ENCODE assay signal across 25 mouse cellular contexts in genomic region chr6:148554463-148554862, GRCm38 (mm10).
A peak's percentile ranks its signal among the peaks of the same experiment; 100 is the strongest.
DNase-seq lines count a peak whose midpoint lies in the region; ATAC-seq and TF ChIP-seq lines count a peak whose summit lies in the region.
"Had no signal": no experiment of that assay in that cellular context is flagged by ENCODE, and none has a peak within 500 bp of the region (broad histone marks: within the 10 kb centered on the region; RNA-seq: fewer than 3 reads in every experiment).

No protein-coding gene starts in this region.

- ATAC-seq in kidney, embryonic 16.5 days (ENCODE audit: low FRiP score, low TSS enrichment) = no peak
- peak; percentile 72 for ATAC-seq in liver, embryonic 14.5 days (ENCODE audit: insufficient read depth)
- no peak for ATAC-seq in megakaryocyte progenitor cell, adult 5-6 weeks (replicated peaks; ENCODE audit: poor library complexity)
- ATAC-seq: CD4-positive, CD25-positive, alpha-beta regulatory T cell, adult 4 months; forebrain, embryonic 16.5 days; inflammation-experienced regulatory T-cells, adult 6 months had no signal

- H3K36me3 ChIP-seq in kidney, embryonic 16.5 days (ENCODE audit: insufficient read depth, low read length) = no peaks in the 10 kb centered on the region
- H3K36me3 ChIP-seq in liver, embryonic 14.5 days (replicated peaks; ENCODE audit: control insufficient read depth, insufficient read depth, low read depth) = no peaks in the 10 kb centered on the region
- H3K36me3 ChIP-seq: embryonic facial prominence, embryonic 10.5 days; forebrain, embryonic 10.5 days; heart, embryonic 15.5 days; limb, embryonic 12.5 days; neural tube, embryonic 12.5 days had no signal

- H3K9ac ChIP-seq in kidney, embryonic 16.5 days (replicated peaks; ENCODE audit: low read length) = no peak overlapping the region
- no peak overlapping the region; the same call in 1 of the 2 replicates for H3K9ac ChIP-seq in liver, embryonic 14.5 days (replicated peaks)
- H3K9ac ChIP-seq: heart, embryonic 15.5 days; hindbrain, embryonic 14.5 days; limb, embryonic 12.5 days; lung, embryonic 14.5 days; neural tube, embryonic 12.5 days had no signal

- no peak for DNase-seq in kidney, adult 11 months
- peak; percentile 60 for DNase-seq in right cerebral cortex, adult 18-20 months
- DNase-seq in right cerebral cortex, postnatal 10 days (ENCODE audit: low spot score in 2 of 2) = no peak
- DNase-seq in liver, embryonic 14.5 days (ENCODE audit: low read depth in 3 of 3, low spot score in 3 of 3) = no peak
- DNase-seq in cerebellum, adult 2 months = no peak
- DNase-seq: adrenal gland, postnatal 25 days; cerebellum, adult 9-11 months; heart, postnatal 4 days; kidney, adult 2 months; kidney, postnatal 14 days; layer of hippocampus, postnatal 36 days; lung, embryonic 14.5 days; midbrain, embryonic 14.5 days had no signal

- no peaks in the 10 kb centered on the region for H3K9me3 ChIP-seq in kidney, embryonic 16.5 days (ENCODE audit: low read length)
- H3K9me3 ChIP-seq in liver, embryonic 14.5 days (ENCODE audit: control insufficient read depth, low read length) = no peaks in the 10 kb centered on the region
- H3K9me3 ChIP-seq: embryonic facial prominence, embryonic 10.5 days; forebrain, embryonic 10.5 days; heart, embryonic 15.5 days; limb, embryonic 12.5 days; megakaryocyte, embryonic 14.5 days; neural tube, embryonic 12.5 days had no signal

- no peak overlapping the region for H3K4me2 ChIP-seq in kidney, embryonic 16.5 days (replicated peaks; ENCODE audit: low read depth, low read length)
- H3K4me2 ChIP-seq in liver, embryonic 14.5 days (ENCODE audit: low read depth) = no peak overlapping the region
- H3K4me2 ChIP-seq: heart, embryonic 15.5 days; hindbrain, embryonic 14.5 days; limb, embryonic 12.5 days; lung, embryonic 14.5 days; neural tube, embryonic 12.5 days had no signal

- H3K4me1 ChIP-seq in kidney, embryonic 16.5 days (ENCODE audit: insufficient read depth, low read length) = peaks cover 16% of the 10 kb centered on the region
- H3K4me1 ChIP-seq in liver, embryonic 14.5 days (replicated peaks; ENCODE audit: control insufficient read depth in 2 of 2, insufficient read depth in 2 of 2, low read length in 1 of 2) = peaks cover 0 to 8% of the 10 kb centered on the region in 2 experiments; a peak in 2 of 4 replicates
- no peaks in the 10 kb centered on the region for H3K4me1 ChIP-seq in cerebellum, adult 2 months (ENCODE audit: control insufficient read depth, insufficient read depth, low read length)
- H3K4me1 ChIP-seq: forebrain, embryonic 10.5 days; megakaryocyte, embryonic 14.5 days; neural tube, embryonic 12.5 days had no signal

- no peak overlapping the region for H3K4me3 ChIP-seq in kidney, embryonic 16.5 days (ENCODE audit: low read length)
- no peak overlapping the region for H3K4me3 ChIP-seq in liver, embryonic 14.5 days (ENCODE audit: insufficient read depth in 1 of 2, low read depth in 2 of 2, low read length in 2 of 2)
- no peak overlapping the region for H3K4me3 ChIP-seq in cerebellum, adult 2 months (replicated peaks; ENCODE audit: insufficient read depth, low read depth, low read length)
- H3K4me3 ChIP-seq: embryonic facial prominence, embryonic 10.5 days; forebrain, embryonic 10.5 days; heart, embryonic 15.5 days; limb, embryonic 12.5 days; megakaryocyte, embryonic 14.5 days; neural tube, embryonic 12.5 days had no signal

- no peak for TF ChIP-seq EP300 in liver, embryonic 14.5 days (IDR thresholded peaks at IDR 0.05; ENCODE audit: low read depth)

- 87% methylated on average over 3 of the region's 3 CpGs for WGBS in kidney, embryonic 16.5 days
- WGBS in liver, embryonic 14.5 days (ENCODE audit: insufficient replicate concordance) = 65% methylated on average over 3 of the region's 3 CpGs
- 87% methylated on average over 3 of the region's 3 CpGs for WGBS in cerebellum, adult 2 months

- 0 out of 2 replicates have a peak overlapping the region, but pooled peaks have one; percentile 83 for H3K27ac ChIP-seq in kidney, embryonic 16.5 days (ENCODE audit: low read length)
- no peak overlapping the region for H3K27ac ChIP-seq in liver, embryonic 14.5 days
- no peak overlapping the region for H3K27ac ChIP-seq in cerebellum, adult 2 months (ENCODE audit: insufficient read depth, low read length)
- H3K27ac ChIP-seq: embryonic facial prominence, embryonic 10.5 days; forebrain, embryonic 10.5 days; hindbrain, embryonic 14.5 days; limb, embryonic 12.5 days; neural tube, embryonic 12.5 days had no signal

- no peak for TF ChIP-seq POLR2A in cerebellum, adult 2 months (IDR thresholded peaks at IDR 0.05; ENCODE audit: borderline replicate concordance, insufficient read depth, low read length)

- TF ChIP-seq CTCF in liver, embryonic 14.5 days (IDR thresholded peaks at IDR 0.05; ENCODE audit: low read depth) = no peak
- TF ChIP-seq CTCF in cerebellum, adult 2 months (IDR thresholded peaks at IDR 0.05; ENCODE audit: borderline replicate concordance, insufficient read depth, low read depth, low read length) = no peak

- H3K27me3 ChIP-seq in kidney, embryonic 16.5 days (ENCODE audit: insufficient read depth, low read length) = no peaks in the 10 kb centered on the region
- no peaks in the 10 kb centered on the region for H3K27me3 ChIP-seq in liver, embryonic 14.5 days (ENCODE audit: control insufficient read depth, insufficient read depth, low read length)
- H3K27me3 ChIP-seq in cerebellum, adult 2 months (ENCODE audit: control insufficient read depth, insufficient read depth, low read length) = no peaks in the 10 kb centered on the region; the same call in 1 of the 2 replicates
- H3K27me3 ChIP-seq: heart, embryonic 15.5 days; limb, embryonic 12.5 days; megakaryocyte, embryonic 14.5 days; neural tube, embryonic 12.5 days had no signal
